Mouse (Mus musculus): ENCODE measurements around the gene Casc3.

The Casc3 gene

GRCm38 (mm10) chr11:98836651-98837141 is 32.0 kb downstream of the Casc3 start, which contains the start of gene Rapgefl1:
Gene Rapgefl1, plus strand, starts transcription at chr11:98836785.
- DNase-seq: peak; percentile 83

- DNase-seq: peak; percentile 51
Observed at GRCm38 (mm10) chr11:98837231-98837704, 32.6 kb downstream of the Casc3 start.

- DNase-seq: peak; percentile 36
Observed at GRCm38 (mm10) chr11:98837917-98838316, 33.2 kb downstream of the Casc3 start.

GRCm38 (mm10) chr11:98838512-98838911 is 33.8 kb downstream of the Casc3 start:
- DNase-seq: peak; percentile 75

- no peak for DNase-seq
Observed at GRCm38 (mm10) chr11:98839402-98839801, 34.7 kb downstream of the Casc3 start.

GRCm38 (mm10) chr11:98839897-98840296 is 35.2 kb downstream of the Casc3 start:
- DNase-seq: no peak

GRCm38 (mm10) chr11:98846016-98846415 is 41.3 kb downstream of the Casc3 start:
- DNase-seq: no peak

GRCm38 (mm10) chr11:98846865-98847604 is 42.3 kb downstream of the Casc3 start:
- DNase-seq: no peak

- DNase-seq: no peak
Observed at GRCm38 (mm10) chr11:98849196-98849894, 44.6 kb downstream of the Casc3 start.

GRCm38 (mm10) chr11:98850100-98851093 is 45.7 kb downstream of the Casc3 start:
- no peak for DNase-seq

- DNase-seq: no peak
Observed at GRCm38 (mm10) chr11:98854116-98854515, 49.4 kb downstream of the Casc3 start.

GRCm38 (mm10) chr11:98854659-98855058 is 50.0 kb downstream of the Casc3 start:
- DNase-seq: no peak

- DNase-seq: peak; percentile 78
Observed at GRCm38 (mm10) chr11:98858759-98859731, 54.3 kb downstream of the Casc3 start.

- DNase-seq: peak; percentile 96
Observed at GRCm38 (mm10) chr11:98863028-98863750, 58.5 kb downstream of the Casc3 start, which contains the start of gene Wipf2. Gene Wipf2, plus strand, starts transcription at chr11:98863638.

GRCm38 (mm10) chr11:98863751-98864429 is 59.2 kb downstream of the Casc3 start:
- DNase-seq: peak; percentile 56

GRCm38 (mm10) chr11:98867293-98867692 is 62.6 kb downstream of the Casc3 start:
- no peak for DNase-seq

- no peak for DNase-seq
Observed at GRCm38 (mm10) chr11:98869906-98870305, 65.2 kb downstream of the Casc3 start.

- DNase-seq: no peak
Observed at GRCm38 (mm10) chr11:98870791-98871190, 66.1 kb downstream of the Casc3 start.

- DNase-seq: no peak
Observed at GRCm38 (mm10) chr11:98871416-98871815, 66.7 kb downstream of the Casc3 start.

GRCm38 (mm10) chr11:98872040-98872439 is 67.3 kb downstream of the Casc3 start:
- peak; percentile 69 for DNase-seq
